Mouse (Mus musculus) G1E-ER4 (cell line): ENCODE measurements around the gene Ano2. TPM values are rescaled to one million over a fixed set of nuclear protein-coding genes. Genes with fewer than 3 reads are reported as not detected.

Experiments used
- GATA1 ChIP-seq: IDR thresholded peaks from one replicate; pipeline ENCODE4 v1.8.0; 2012; ENCODE audit warnings: low read length, inconsistent platforms
- polyA plus RNA-seq: library from polyadenylated mRNA; stranded (reverse); fragments of >175 nt; gene quantifications from 2 replicates; pipeline ENCODE4 v1.2.3, GENCODE M21; 2012

Ano2 gene
- polyA plus RNA-seq, 1 experiment, result not detected

GRCm38 (mm10) chr6:125975788-125976465 lies 285.7 kb downstream of the Ano2 start:
- TF ChIP-seq GATA1, result no peak

GRCm38 (mm10) chr6:125979601-125980000 lies 289.4 kb downstream of the Ano2 start:
- no peak for TF ChIP-seq GATA1

- no peak for TF ChIP-seq GATA1
Observed at GRCm38 (mm10) chr6:125984050-125984449, 293.8 kb downstream of the Ano2 start.

GRCm38 (mm10) chr6:125992731-125993130 lies 302.5 kb downstream of the Ano2 start:
- no peak for TF ChIP-seq GATA1

GRCm38 (mm10) chr6:126001797-126002196 lies 311.6 kb downstream of the Ano2 start:
- no peak for TF ChIP-seq GATA1

- TF ChIP-seq GATA1, result no peak
Observed at GRCm38 (mm10) chr6:126003002-126003742, 313.0 kb downstream of the Ano2 start.

- TF ChIP-seq GATA1, result no peak
Observed at GRCm38 (mm10) chr6:126006647-126007046, 316.4 kb downstream of the Ano2 start.

GRCm38 (mm10) chr6:126009083-126009482 lies 318.9 kb downstream of the Ano2 start:
- no peak for TF ChIP-seq GATA1

GRCm38 (mm10) chr6:126016991-126017390 lies 326.8 kb downstream of the Ano2 start:
- TF ChIP-seq GATA1, result no peak

- TF ChIP-seq GATA1, result no peak
Observed at GRCm38 (mm10) chr6:126018411-126018810, 328.2 kb downstream of the Ano2 start.

- no peak for TF ChIP-seq GATA1
Observed at GRCm38 (mm10) chr6:126033693-126034402, 343.6 kb downstream of the Ano2 start.

- TF ChIP-seq GATA1, result no peak
Observed at GRCm38 (mm10) chr6:126034403-126034724, 344.1 kb downstream of the Ano2 start.

GRCm38 (mm10) chr6:126034728-126035127 lies 344.5 kb downstream of the Ano2 start:
- no peak for TF ChIP-seq GATA1

- no peak for TF ChIP-seq GATA1
Observed at GRCm38 (mm10) chr6:126035621-126036020, 345.4 kb downstream of the Ano2 start.

- TF ChIP-seq GATA1, result no peak
Observed at GRCm38 (mm10) chr6:126045931-126046330, 355.7 kb downstream of the Ano2 start.

- no peak for TF ChIP-seq GATA1
Observed at GRCm38 (mm10) chr6:126048206-126048605, 358.0 kb downstream of the Ano2 start.
